Mouse (Mus musculus) MEL (cell line): Measurements from ENCODE around the gene Zfp963.

ENCODE experiments used
- BHLHE40 ChIP-seq: IDR thresholded peaks from 2 replicates; pipeline ENCODE4 v1.6.1; 2012; ENCODE audit warnings: low read depth, mild to moderate bottlenecking, inconsistent platforms, low read length, improper control_type of control experiment, borderline replicate concordance
- CTCF ChIP-seq, 3 experiments: IDR thresholded peaks in 2 of 3; conservative IDR thresholded peaks in 1 of 3; 2 replicates each; pipeline ENCODE4 v1.5.1; 2011 to 2012; ENCODE audit warnings: low read length in 3 of 3, low read depth in 2 of 3, mild to moderate bottlenecking in 2 of 3, improper control_type of control experiment in 1 of 3, inconsistent platforms in 1 of 3, mixed read lengths in 1 of 3, moderate library complexity in 1 of 3; ENCODE audit not compliant: control insufficient read depth in 1 of 3, insufficient read depth in 1 of 3, poor library complexity in 1 of 3, severe bottlenecking in 1 of 3
- E2F4 ChIP-seq: IDR thresholded peaks from 2 replicates; pipeline ENCODE4 v1.6.1; 2011; ENCODE audit warnings: low read depth, low read length, improper control_type of control experiment, borderline replicate concordance
- GATA1 ChIP-seq: IDR thresholded peaks from 2 replicates; pipeline ENCODE4 v1.6.1; 2011; ENCODE audit warnings: low read depth, low read length, improper control_type of control experiment
- JUND ChIP-seq: IDR thresholded peaks from 2 replicates; pipeline ENCODE4 v1.6.1; 2011; ENCODE audit warnings: low read depth, mild to moderate bottlenecking, improper control_type of control experiment, low read length
- KAT2A ChIP-seq: conservative IDR thresholded peaks from 2 replicates; pipeline ENCODE4 v1.6.1; 2012; ENCODE audit warnings: low read depth, low read length, improper control_type of control experiment, inconsistent platforms
- MAX ChIP-seq: IDR thresholded peaks from 2 replicates; pipeline ENCODE4 v1.6.1; 2011; ENCODE audit warnings: low read length, improper control_type of control experiment
- MEF2A ChIP-seq: IDR thresholded peaks from 2 replicates; pipeline ENCODE4 v1.6.1; 2014; ENCODE audit warnings: low read depth, mild to moderate bottlenecking, inconsistent platforms, low read length, improper control_type of control experiment; ENCODE audit not compliant: poor library complexity, insufficient replicate concordance, severe bottlenecking; ENCODE audit errors: extremely low read depth
- POLR2A ChIP-seq, 2 experiments: IDR thresholded peaks; 2 replicates each; pipeline ENCODE4 v1.6.1; 2011 to 2012; ENCODE audit warnings: low read length in 2 of 2, mild to moderate bottlenecking in 2 of 2, control low read depth in 1 of 2, improper control_type of control experiment in 1 of 2, low read depth in 1 of 2, moderate library complexity in 1 of 2; ENCODE audit not compliant: control insufficient read depth in 1 of 2, insufficient read depth in 1 of 2, poor library complexity in 1 of 2
- RCOR1 ChIP-seq: IDR thresholded peaks from 2 replicates; pipeline ENCODE4 v1.6.1; 2012; ENCODE audit warnings: low read depth, mild to moderate bottlenecking, inconsistent platforms, low read length, improper control_type of control experiment
- SMC3 ChIP-seq: IDR thresholded peaks from 2 replicates; pipeline ENCODE4 v1.6.1; 2011; ENCODE audit warnings: low read depth, low read length, improper control_type of control experiment
- TCF12 ChIP-seq: IDR thresholded peaks from 2 replicates; pipeline ENCODE4 v1.6.1; 2014; ENCODE audit warnings: low read depth, mild to moderate bottlenecking, inconsistent platforms, low read length, improper control_type of control experiment, moderate library complexity
- ZNF384 ChIP-seq: IDR thresholded peaks from 2 replicates; pipeline ENCODE4 v1.6.1; 2012; ENCODE audit warnings: low read depth, mild to moderate bottlenecking, inconsistent platforms, low read length, improper control_type of control experiment

- TF ChIP-seq CTCF (IDR thresholded peaks at IDR 0.05 in 2 of 3, conservative IDR thresholded peaks at IDR 0.05 in 1 of 3; ENCODE audit: control insufficient read depth in 1 of 3, insufficient read depth in 1 of 3, low read depth in 2 of 3, low read length in 3 of 3, poor library complexity in 1 of 3, severe bottlenecking in 1 of 3) = no peak
- TF ChIP-seq GATA1 = peak; percentile 31; the same call in 1 of the 2 replicates
- no peak for TF ChIP-seq POLR2A (IDR thresholded peaks at IDR 0.05; ENCODE audit: control insufficient read depth in 1 of 2, insufficient read depth in 1 of 2, low read depth in 1 of 2, low read length in 2 of 2, poor library complexity in 1 of 2)
- TF ChIP-seq MEF2A = no peak
- TF ChIP-seq MAX = no peak
- TF ChIP-seq KAT2A = no peak
- no peak for TF ChIP-seq BHLHE40
- TF ChIP-seq JUND = no peak
- TF ChIP-seq E2F4 = no peak
- no peak for TF ChIP-seq ZNF384
- no peak for TF ChIP-seq TCF12
- TF ChIP-seq RCOR1 = no peak
- no peak for TF ChIP-seq SMC3
Measured at GRCm38 (mm10) chr8:69735495-69735894, 14.3 kb downstream of the Zfp963 start.
